Mouse (Mus musculus): ENCODE results near the gene Depdc1b.

- TF ChIP-seq CTCF (conservative IDR thresholded peaks at IDR 0.05; ENCODE audit: low read length) (no peak), NANOG (IDR thresholded peaks at IDR 0.05; ENCODE audit: borderline replicate concordance, low read length) (no peak)
These were observed 31.8 kb upstream of the Depdc1b start for GRCm38 (mm10) chr13:108284312-108284711.
